Mouse (Mus musculus): ENCODE measurements around the gene Vip.

Gene Vip

DNA sequence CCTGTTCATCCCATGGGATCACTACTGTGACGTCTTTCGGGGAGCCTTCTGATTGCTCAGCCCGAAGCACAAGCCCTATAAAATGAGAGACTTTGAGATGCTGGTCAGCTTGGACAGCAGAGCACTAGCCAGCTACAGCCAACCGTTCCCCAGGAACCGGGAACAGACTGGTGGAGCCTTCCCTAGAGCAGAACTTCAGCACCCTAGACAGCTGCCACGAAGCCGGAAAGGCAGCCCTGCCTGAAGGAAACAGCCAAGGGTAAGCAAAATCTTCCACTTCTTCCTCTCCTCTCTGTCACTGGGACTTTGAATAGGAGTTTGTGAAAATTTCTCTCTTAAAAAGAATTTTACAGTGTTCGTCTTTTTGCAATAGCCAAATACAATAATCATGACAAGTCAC, at the start of gene Vip:
TSS of gene Vip (plus strand) at position 107 of the 400 bp plus-strand sequence.
- DNase-seq = no peak

DNA sequence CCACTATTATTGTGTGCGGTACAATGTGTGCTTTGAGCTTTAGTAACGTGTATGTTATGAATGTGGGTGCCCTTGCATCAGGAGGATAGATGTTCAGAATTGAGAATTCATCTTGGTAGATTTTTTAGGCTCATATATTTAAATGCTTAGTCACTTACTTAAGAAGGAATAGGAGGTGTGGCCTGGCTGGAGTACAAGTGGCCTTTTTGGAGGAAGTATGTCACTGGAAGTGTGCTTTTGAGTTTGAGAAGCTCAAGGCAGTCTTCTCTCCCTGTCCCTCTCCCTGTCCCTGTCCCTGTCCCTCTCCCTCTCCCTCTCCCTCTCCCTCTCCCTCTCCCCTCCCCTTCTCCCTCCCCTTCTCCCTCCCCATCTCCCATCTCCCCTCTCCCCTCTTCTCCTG, 48.0 kb upstream of the Vip start:
- no peak for DNase-seq

DNA sequence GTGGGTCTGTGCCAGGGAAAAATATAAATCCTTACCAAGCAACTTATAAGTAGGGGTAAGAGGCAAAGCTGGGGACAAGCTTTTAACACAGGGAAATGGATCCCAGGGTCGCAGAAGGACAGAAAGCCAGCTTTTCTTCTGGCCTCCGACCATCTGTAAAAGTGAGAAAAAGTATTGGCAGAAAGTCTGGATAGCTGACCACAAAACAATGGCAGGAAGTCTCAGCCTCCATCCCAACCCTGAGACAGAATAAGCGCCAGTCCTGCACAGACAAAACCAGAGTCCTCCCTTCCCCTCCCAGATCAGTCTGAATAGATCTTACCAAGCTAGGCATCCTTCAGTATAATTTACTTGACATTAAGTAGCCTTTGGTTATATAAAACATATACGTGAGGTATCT, 47.0 kb upstream of the Vip start:
- no peak for DNase-seq

DNA sequence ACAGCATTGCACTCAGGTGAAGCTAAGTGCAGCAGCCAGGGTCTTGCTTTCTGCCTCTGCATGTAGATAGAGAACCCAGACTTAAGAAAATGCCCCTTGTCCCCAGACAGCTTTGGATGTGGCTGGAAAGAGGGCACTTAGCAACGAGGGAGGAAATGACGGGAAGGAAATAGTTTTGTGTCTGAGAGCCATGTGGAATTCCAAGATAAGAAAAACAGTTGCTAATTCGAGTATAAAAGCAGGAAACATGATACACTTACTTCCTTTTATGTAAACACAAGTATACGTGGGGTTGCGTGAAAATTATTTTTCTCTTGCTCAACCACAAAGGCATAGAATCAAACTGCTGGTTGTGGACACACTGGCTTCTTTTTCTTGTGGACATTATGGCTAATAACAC, 45.6 kb upstream of the Vip start, which contains the start of gene Myct1:
TSS of gene Myct1 (plus strand) at position 312 of the 400 bp plus-strand sequence.
- no peak for DNase-seq

DNA sequence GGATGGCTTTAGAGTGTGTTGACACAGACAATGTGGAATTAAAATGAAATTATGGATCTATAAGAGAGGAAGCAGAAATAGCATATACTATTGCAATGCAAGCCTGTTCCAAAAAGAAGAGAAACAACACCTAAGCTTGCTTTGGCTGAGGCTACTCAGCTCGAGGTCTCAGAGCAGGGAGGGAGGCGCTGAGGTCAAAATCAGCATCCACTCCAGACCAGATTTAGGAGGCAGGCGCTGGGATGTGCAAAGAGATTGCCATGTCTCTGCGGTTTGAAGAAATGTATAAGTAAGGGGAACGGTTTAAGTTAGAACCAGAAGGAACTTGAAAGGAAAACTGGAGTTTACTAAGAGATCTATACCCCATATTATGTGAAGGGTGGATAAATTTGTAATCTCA, 44.6 kb upstream of the Vip start:
- no peak for DNase-seq

DNA sequence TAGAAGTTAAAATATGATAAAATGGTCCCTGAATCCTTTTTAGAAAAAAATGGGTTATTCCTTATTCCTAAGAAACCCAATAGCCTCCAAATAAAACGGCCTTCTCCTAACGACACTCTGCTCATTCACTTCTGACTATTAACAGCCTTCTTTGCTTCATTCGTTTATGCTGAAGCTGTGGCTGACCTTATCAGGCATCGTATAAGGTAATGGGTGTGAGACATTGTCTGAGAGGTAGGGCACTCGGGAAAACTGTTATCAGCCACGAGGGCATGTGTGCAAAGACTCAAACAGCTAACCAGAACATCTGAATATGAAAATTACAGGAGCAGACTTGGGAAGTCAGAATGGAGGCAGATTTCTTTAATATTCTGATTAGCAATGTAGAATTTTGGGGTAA, 42.5 kb upstream of the Vip start:
- DNase-seq = no peak

DNA sequence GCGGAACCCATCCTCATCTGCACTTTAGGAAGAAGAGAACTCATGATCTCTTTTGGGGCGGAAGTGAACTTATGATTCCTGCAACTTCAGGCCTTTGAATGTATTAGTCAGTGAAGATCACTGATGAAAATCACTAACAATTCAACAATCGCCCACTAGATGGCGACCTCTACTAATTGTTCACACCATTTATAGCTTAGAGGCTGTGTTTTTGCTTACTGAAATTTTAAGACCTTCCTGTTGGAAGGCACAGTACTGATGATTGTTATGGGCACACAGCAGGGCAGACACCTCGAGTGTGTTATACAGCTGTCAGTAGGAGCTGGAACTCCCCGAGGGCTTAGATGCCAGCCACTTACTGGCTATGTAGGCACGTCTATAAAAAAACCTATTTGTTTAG, 38.9 kb upstream of the Vip start:
- DNase-seq = peak; percentile 36

DNA sequence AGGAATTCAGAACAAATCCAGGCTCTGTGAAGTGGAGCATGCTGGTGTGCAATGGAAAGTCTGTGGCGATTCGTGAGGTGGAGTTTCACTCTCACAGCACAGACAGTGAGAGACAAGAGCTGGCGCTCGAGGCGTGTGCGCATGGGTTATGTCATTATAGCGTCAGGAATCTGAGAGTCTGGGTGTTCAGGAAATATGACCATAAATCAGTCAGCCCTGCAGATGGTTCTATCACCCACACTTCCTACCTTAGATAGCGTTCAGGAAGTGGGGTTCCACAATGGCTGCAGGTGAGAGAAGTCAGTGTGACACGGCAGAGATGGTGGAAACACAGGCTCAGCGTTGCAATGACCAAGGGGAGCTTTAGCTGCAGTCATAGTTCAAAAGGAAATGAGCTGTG, 35.5 kb upstream of the Vip start:
- DNase-seq = no peak

DNA sequence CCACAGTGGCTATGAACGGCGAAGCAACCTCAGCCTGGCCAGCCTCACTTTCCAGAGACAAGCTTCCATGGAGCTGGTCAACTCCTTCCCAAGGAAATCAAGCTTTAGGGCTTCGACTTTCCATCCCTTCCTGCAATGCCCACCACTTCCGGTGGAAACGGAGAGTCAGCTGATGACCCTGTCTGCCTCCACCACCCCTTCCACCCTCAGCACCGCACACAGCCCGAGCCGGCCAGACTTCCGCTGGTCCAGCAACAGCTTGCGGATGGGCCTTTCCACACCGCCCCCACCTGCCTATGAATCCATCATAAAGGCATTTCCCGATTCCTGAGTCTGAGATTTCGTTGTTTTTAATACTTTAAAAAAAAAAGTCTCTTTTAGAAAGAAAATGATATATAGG, 34.6 kb upstream of the Vip start:
- DNase-seq = no peak

DNA sequence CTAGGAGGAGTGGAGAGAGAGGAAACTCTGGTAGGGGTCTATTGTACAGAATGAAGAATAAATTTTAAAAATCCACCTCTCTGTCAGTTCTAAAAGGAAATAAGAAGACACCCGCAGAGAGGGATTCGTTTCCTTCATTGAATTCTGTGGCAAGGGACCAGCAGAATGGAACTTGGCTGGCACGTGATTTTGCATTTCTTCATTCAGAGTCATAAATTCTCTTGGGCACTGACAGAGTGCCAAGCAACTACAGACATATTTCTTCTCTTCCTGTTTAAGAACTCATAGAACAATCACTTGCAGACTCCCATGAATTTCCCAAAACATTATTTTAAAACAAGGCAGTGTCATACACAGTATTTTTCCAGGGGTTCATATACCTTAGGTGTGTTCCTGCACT, 30.1 kb upstream of the Vip start:
- DNase-seq = no peak

DNA sequence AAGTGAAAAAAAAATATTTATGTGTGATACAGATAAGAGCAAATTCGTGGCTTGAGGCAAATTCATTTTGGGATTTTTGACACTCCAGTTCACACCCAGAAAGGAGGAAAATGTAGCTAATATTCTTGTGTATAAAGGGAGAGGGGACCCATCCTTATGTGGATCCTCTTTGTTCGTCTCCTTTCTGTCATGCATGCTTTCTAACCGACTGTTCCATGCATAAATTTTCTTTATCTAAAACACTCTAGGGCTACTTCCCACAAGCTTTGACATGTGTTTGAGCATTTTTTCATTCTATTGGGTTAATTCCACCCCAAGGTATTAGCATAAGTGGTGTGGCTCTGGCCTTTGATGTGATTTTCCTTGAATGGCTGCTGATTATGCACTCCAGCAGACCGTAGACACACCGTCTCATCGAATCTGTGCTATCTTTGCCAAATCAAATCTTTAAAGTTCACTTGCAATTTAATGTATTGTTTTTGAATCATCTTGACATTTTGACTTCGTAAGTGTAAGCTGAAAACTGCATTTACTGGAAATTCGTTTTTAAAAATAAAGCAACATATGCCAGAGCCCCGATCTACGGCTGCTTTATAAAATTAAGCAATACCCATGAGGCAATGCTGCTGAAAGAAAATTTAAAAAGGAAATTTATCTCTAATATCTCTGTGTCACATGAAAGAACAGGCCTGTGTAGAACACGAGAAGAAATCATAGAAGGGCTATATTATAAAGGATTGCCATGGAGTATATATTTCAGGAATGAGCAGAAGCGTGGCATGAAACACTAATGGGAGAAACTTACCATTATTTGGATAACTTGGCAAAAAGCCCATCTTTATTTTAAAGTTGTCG, 23.6 kb upstream of the Vip start:
- no peak for DNase-seq

DNA sequence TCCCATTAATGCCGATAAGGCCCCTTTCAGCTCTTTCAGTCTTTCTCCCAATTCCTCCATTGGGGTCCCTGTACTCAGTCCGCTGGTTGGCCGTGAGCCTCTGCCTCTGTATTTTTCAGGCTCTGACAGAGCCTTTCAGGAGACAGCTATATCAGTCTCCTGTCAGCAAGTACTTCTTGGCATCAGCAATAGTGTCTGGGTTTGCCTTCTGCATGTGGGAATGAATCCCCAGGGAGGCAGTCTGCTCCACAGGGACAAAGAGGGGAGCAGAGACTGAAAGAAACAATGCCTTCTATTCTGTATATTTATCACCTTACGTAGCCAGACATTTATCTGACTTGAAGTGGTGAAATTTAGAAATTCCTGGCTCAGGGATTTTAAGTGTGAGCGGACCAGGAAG, 12.8 kb upstream of the Vip start:
- DNase-seq = no peak

DNA sequence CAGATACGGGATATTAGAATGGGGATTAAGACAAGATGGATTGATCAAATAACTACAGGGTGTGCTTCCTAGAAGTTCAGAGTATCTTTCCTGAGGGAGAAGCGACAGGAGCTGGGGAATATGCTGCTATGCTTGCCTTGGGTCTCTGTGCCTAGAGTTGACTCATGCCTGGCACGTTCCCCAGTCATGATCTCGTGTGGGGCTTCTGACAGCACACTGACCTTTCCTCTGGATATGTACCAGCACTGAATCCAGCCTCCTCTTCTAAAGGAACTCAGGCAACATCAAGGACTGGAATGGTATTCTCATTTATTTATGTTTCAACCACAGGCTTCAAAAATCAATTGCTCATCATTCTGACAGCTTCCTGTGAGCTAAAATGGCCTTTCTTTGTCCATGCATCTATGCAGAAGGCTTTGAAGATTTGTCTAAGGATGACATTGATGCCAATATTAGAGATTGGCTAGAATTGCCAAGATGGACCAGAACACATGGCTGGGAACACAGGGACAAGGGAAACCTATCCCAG, 5.3 kb upstream of the Vip start:
- no peak for DNase-seq

DNA sequence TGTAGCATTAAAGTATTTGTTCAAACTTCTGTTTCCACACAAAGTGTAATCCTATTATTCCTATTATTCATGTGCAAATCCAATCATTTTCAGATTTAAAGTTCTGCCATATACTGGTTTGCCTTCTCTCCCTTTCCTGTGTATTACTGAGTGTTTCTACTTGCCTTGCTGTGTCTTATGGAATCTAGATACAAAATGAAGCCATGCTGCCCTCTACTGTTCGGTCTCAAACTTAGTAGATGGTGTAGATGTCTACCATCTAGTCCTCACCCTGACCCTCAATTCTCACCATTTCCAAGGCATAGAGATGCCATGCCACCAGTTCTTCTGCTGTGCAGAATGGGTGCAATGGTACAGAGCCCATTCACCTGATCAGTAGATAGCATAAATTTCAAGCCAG, 4.7 kb upstream of the Vip start:
- DNase-seq = peak; percentile 9

DNA sequence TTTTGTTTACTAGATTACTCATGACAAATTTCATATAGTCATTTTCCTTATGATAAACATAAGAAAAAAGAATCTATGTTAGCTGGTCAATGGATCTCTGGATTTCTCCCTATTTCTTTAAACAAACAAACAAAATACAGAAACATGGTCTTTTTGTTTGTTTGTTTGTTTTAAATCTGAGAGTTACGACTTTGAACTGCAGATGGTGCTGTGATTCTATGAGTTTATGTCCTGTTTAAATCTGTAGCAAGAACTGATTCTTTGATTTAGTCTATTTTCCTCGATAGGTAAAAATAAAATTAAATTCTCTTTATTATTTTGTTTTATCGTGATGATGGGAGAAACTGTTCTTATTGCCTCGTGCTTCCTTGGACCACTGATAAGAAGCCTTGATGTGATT, 1.7 kb upstream of the Vip start:
- no peak for DNase-seq

DNA sequence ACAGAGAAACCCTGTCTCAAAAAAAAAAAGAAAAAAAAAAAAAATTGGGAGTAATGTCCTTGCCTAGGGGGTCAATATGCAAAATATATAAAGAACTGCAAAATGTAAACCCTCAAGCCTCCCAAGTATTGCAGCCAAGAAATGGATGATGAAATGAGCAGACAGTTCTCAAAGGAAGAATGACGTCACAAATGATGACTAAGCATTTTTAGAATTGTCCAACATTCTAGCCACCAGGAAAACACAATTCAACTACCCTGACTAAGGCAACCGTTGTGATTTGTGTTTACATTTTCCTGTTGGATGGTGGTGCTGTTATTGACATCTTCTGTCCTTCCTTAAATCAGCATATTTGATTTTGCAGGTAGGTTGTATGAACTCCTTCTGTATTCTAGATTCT, 42.3 kb downstream of the Vip start:
- DNase-seq = no peak

DNA sequence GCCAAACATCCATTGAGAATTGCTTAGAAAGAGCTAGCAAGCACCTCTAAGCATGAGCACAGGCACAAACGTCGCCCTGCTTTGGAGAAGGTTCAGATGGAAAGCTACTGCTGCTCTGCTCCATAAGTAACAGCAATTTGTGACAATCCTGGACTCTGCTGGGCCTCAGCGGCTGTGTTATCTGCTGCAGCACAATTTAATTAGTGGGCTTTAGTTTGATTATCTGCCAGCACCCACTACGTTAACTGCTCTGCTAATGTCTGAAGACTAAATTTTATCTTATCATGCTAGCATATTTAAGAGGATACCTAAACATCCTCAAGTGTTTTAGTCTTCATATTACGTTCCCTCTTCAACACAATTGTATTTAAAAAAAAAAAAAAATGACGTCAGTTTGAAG, 46.6 kb downstream of the Vip start:
- no peak for DNase-seq

DNA sequence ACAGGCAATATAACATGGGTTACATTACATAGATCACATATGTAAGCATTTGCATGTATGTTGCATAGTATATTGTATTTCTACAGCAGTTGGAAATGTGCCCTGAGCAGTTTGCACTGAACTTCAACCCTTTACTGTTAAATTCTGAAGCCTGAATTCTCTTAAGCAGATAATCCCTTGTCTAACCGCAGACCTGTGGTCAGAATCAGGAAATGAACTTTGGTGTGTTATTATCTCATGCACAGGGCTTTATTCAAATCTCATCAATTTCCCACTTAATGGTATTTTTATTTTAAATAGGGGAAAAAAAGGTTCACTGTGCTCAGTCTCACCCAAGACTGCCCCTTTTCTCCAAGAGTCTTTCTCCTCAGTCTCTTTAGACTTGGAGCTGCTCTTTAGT, 55.3 kb downstream of the Vip start:
- DNase-seq = no peak
